Mouse (Mus musculus) small intestine, adult 2 months (tissue): ENCODE results near the gene Dpysl5.

Source experiments
- CTCF ChIP-seq: fragments of 200-500 bp; IDR thresholded peaks from 2 replicates; pipeline ENCODE4 v1.5.1; 2012; ENCODE audit warnings: low read depth, mild to moderate bottlenecking, control low read depth, inconsistent platforms, low read length, moderate library complexity, mixed read lengths; ENCODE audit not compliant: insufficient replicate concordance, insufficient read length; ENCODE audit errors: extremely low read depth
- POLR2A ChIP-seq: fragments of 200-500 bp; IDR thresholded peaks from 2 replicates; pipeline ENCODE4 v1.6.1; 2012; ENCODE audit warnings: low read depth, mild to moderate bottlenecking, control low read depth, inconsistent platforms, low read length, moderate library complexity

GRCm38 (mm10) chr5:30753128-30753527 lies 41.8 kb downstream of the Dpysl5 start:
- TF ChIP-seq CTCF = no peak
- no peak for TF ChIP-seq POLR2A
